Mouse (Mus musculus) liver, adult 2 months (tissue): ENCODE data around the gene Fntb.

Experiments
- CTCF ChIP-seq: fragments of 200-500 bp; IDR thresholded peaks from 2 replicates; pipeline ENCODE4 v1.5.1; 2011; ENCODE audit warnings: low read depth, low read length, control low read depth
- POLR2A ChIP-seq: fragments of 200-500 bp; IDR thresholded peaks from 2 replicates; pipeline ENCODE4 v1.6.1; 2011; ENCODE audit warnings: low read length, control low read depth; ENCODE audit not compliant: insufficient read depth; ENCODE audit errors: extremely low read depth

DNA sequence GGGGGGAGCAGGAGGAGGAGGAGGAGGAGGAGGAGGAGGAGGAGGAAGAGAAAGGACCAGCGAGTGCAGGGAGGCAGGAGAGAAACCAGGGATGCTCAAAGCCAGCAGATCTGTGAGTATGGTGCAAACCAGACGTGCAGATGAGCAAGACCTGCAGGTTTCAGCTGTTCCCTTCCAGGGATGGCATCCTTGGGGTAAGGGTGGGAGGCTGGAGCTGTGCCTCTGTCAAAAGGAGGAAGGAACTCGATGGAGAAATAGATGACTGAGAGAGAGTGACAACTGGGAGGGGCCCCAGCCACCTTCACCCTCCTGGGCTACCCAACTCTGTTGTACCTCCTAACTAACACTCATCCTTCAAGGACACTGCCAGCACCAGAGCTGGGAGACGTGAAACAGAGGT is 51.3 kb downstream of the Fntb start:
- TF ChIP-seq POLR2A (no peak), CTCF (no peak)
